Mouse (Mus musculus) bone marrow macrophage, adult 2 months (primary cell): ENCODE data around the gene Kcnmb4.

Experiments used
- CTCF ChIP-seq: IDR thresholded peaks from 2 replicates; pipeline ENCODE4 v1.5.1; 2012; ENCODE audit warnings: low read depth, mild to moderate bottlenecking, low read length, moderate library complexity
- POLR2A ChIP-seq: IDR thresholded peaks from 2 replicates; pipeline ENCODE4 v1.6.1; 2012; ENCODE audit warnings: mild to moderate bottlenecking, low read depth, low read length, borderline replicate concordance

GRCm38 (mm10) chr10:116447176-116447575 lies 26.5 kb downstream of the Kcnmb4 start:
- no peak for TF ChIP-seq CTCF
- no peak for TF ChIP-seq POLR2A
